In the genomic region with DNA sequence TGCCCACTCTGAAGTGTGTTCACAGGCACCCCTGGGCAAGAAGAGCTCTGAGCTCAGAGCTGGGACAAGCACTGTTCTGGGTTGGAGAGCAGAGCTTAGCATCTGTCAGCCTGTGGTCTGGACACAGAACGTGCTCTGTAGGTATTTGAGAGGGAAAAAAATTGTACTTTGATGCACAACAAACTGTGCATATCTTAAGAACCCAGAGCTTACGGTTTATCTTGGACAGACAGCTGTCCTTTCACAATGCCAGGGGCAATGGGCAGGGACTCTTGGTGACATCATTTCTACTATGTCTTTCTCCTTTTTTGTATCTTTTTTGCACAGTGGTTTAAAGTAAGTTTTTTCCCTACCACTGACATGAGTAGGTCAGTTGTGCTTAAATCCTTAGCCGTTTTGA, we compare ENCODE assay signal across 20 mouse cellular contexts.
DNase-seq lines count a peak whose midpoint lies in the region; ATAC-seq and TF ChIP-seq lines count a peak whose summit lies in the region.
"Had no signal": no experiment of that assay in that cellular context is flagged by ENCODE, and none has a peak within 500 bp of the region (broad histone marks: within the 10 kb centered on the region; RNA-seq: fewer than 3 reads in every experiment).

No protein-coding gene starts in this region.

- H3K4me1 ChIP-seq in hindbrain, postnatal 0 days (ENCODE audit: insufficient read depth, low read length) = peaks cover 9% of the 10 kb centered on the region; the same call in 1 of the 2 replicates
- peaks cover 30% of the 10 kb centered on the region for H3K4me1 ChIP-seq in hindbrain, embryonic 12.5 days
- peaks cover 53% of the 10 kb centered on the region for H3K4me1 ChIP-seq in liver, embryonic 16.5 days (ENCODE audit: control insufficient read depth, low read depth, low read length)

- H3K4me3 ChIP-seq in hindbrain, postnatal 0 days (ENCODE audit: low read length) = no peak overlapping the region
- H3K4me3 ChIP-seq in hindbrain, embryonic 12.5 days = no peak overlapping the region
- no peak overlapping the region for H3K4me3 ChIP-seq in liver, embryonic 16.5 days (ENCODE audit: low read depth, low read length)
- H3K4me3 ChIP-seq: forebrain, embryonic 12.5 days; heart, embryonic 13.5 days; hindbrain, embryonic 15.5 days; kidney, embryonic 15.5 days; midbrain, embryonic 10.5 days had no signal

- no peaks in the 10 kb centered on the region for H3K36me3 ChIP-seq in hindbrain, postnatal 0 days (ENCODE audit: insufficient read depth, low read length)
- H3K36me3 ChIP-seq in hindbrain, embryonic 12.5 days = peaks cover 9% of the 10 kb centered on the region; the same call in 1 of the 2 replicates
- no peaks in the 10 kb centered on the region; the same call in 1 of the 2 replicates for H3K36me3 ChIP-seq in liver, embryonic 16.5 days (ENCODE audit: control insufficient read depth, insufficient read depth)
- H3K36me3 ChIP-seq: G1E; hindbrain, embryonic 15.5 days had no signal

- ATAC-seq in hindbrain, postnatal 0 days = no peak
- ATAC-seq in hindbrain, embryonic 12.5 days (ENCODE audit: low FRiP score) = no peak
- peak; percentile 80 for ATAC-seq in liver, embryonic 16.5 days (ENCODE audit: low read depth)

- H3K27ac ChIP-seq in hindbrain, postnatal 0 days = peak overlapping the region; percentile 3; the same call in 1 of the 2 replicates
- H3K27ac ChIP-seq in hindbrain, embryonic 12.5 days = no peak overlapping the region
- peak overlapping the region; percentile 82 for H3K27ac ChIP-seq in liver, embryonic 16.5 days (ENCODE audit: low read length)
- H3K27ac ChIP-seq: forebrain, embryonic 12.5 days; heart, embryonic 13.5 days; hindbrain, embryonic 15.5 days; kidney, embryonic 15.5 days; midbrain, embryonic 10.5 days had no signal

- no peaks in the 10 kb centered on the region for H3K9me3 ChIP-seq in hindbrain, postnatal 0 days (ENCODE audit: low read length)
- H3K9me3 ChIP-seq in hindbrain, embryonic 12.5 days (replicated peaks) = no peaks in the 10 kb centered on the region
- no peaks in the 10 kb centered on the region for H3K9me3 ChIP-seq in liver, embryonic 16.5 days (replicated peaks; ENCODE audit: control insufficient read depth, low read length)
- H3K9me3 ChIP-seq: forebrain, embryonic 12.5 days; heart, embryonic 13.5 days; hindbrain, embryonic 15.5 days; kidney, embryonic 15.5 days; midbrain, embryonic 10.5 days had no signal

- TF ChIP-seq CTCF in hindbrain, postnatal 0 days (IDR thresholded peaks at IDR 0.05; ENCODE audit: low read depth) = no peak

- no peaks in the 10 kb centered on the region for H3K27me3 ChIP-seq in hindbrain, postnatal 0 days (ENCODE audit: insufficient read depth, low read length)
- H3K27me3 ChIP-seq in hindbrain, embryonic 12.5 days = no peaks in the 10 kb centered on the region
- H3K27me3 ChIP-seq in liver, embryonic 16.5 days (ENCODE audit: control insufficient read depth, insufficient read depth, low read depth, low read length) = no peaks in the 10 kb centered on the region
- H3K27me3 ChIP-seq: forebrain, embryonic 12.5 days; heart, embryonic 13.5 days; hindbrain, embryonic 15.5 days; kidney, embryonic 15.5 days had no signal

- H3K4me2 ChIP-seq in hindbrain, postnatal 0 days (ENCODE audit: low read depth, low read length) = no peak overlapping the region
- no peak overlapping the region for H3K4me2 ChIP-seq in hindbrain, embryonic 12.5 days (replicated peaks)
- H3K4me2 ChIP-seq in liver, embryonic 16.5 days (ENCODE audit: low read depth, low read length) = no peak overlapping the region
- H3K4me2 ChIP-seq: forebrain, embryonic 12.5 days; heart, embryonic 13.5 days; hindbrain, embryonic 15.5 days; kidney, embryonic 15.5 days had no signal

- no peak overlapping the region for H3K9ac ChIP-seq in hindbrain, postnatal 0 days (replicated peaks; ENCODE audit: low read length)
- no peak overlapping the region for H3K9ac ChIP-seq in hindbrain, embryonic 12.5 days
- peak overlapping the region; percentile 41 for H3K9ac ChIP-seq in liver, embryonic 16.5 days (ENCODE audit: low read depth, low read length)
- H3K9ac ChIP-seq: forebrain, embryonic 12.5 days; heart, embryonic 13.5 days; hindbrain, embryonic 15.5 days; kidney, embryonic 15.5 days had no signal

- no peak for DNase-seq in hindbrain, postnatal 0 days (ENCODE audit: low spot score)
- DNase-seq in c-Kit-positive CD71-positive TER-119-positive erythroid progenitor cells, embryonic 14.5 days (ENCODE audit: low spot score) = peak; percentile 67
- DNase-seq in liver = peak; percentile 29
- DNase-seq in right cerebral cortex, adult 2 months (ENCODE audit: low spot score in 2 of 2) = no peak
- no peak for DNase-seq in adipocyte (ENCODE audit: low spot score)
- DNase-seq in urinary bladder, postnatal 10 days (ENCODE audit: low spot score) = no peak
- DNase-seq: adrenal gland, postnatal 36 days; cerebellum, adult 9-11 months; gastrocnemius, postnatal 10 days; heart, adult 11 months; lung, adult 2 months; retina, postnatal 1 day had no signal

- WGBS in hindbrain, postnatal 0 days = 82% methylated on average over 3 of the region's 3 CpGs
- WGBS in hindbrain, embryonic 12.5 days = 76% methylated on average over 3 of the region's 3 CpGs
- WGBS in liver, embryonic 16.5 days (ENCODE audit: insufficient replicate concordance) = 26% methylated on average over 3 of the region's 3 CpGs

Comparison
In these comparisons a context has a peak if more than half of its experiments do, and no peak if none do; other contexts are left out.
1. DNase-seq: peak in c-Kit-positive CD71-positive TER-119-positive erythroid progenitor cells, embryonic 14.5 days (single experiment) and liver (single experiment); none in hindbrain, postnatal 0 days (single experiment), right cerebral cortex, adult 2 months (0 of 2), adipocyte (single experiment) and urinary bladder, postnatal 10 days (single experiment).